Mouse (Mus musculus): ENCODE data around the gene Slit3.

Gene Slit3

GRCm38 (mm10) chr11:35416402-35417093 is 295.5 kb downstream of the Slit3 start:
- no peak for DNase-seq

- DNase-seq, result no peak
Measured at GRCm38 (mm10) chr11:35417911-35418552, 297.0 kb downstream of the Slit3 start.

- DNase-seq, result no peak
Measured at GRCm38 (mm10) chr11:35419013-35419412, 298.0 kb downstream of the Slit3 start.

- no peak for DNase-seq
Measured at GRCm38 (mm10) chr11:35421728-35422127, 300.7 kb downstream of the Slit3 start.

- no peak for DNase-seq
Measured at GRCm38 (mm10) chr11:35428036-35428435, 307.0 kb downstream of the Slit3 start.

- no peak for DNase-seq
Measured at GRCm38 (mm10) chr11:35431130-35431529, 310.1 kb downstream of the Slit3 start.

GRCm38 (mm10) chr11:35437510-35437909 is 316.5 kb downstream of the Slit3 start:
- no peak for DNase-seq

- DNase-seq, result no peak
Measured at GRCm38 (mm10) chr11:35440186-35440585, 319.2 kb downstream of the Slit3 start.

- no peak for DNase-seq
Measured at GRCm38 (mm10) chr11:35444489-35445100, 323.6 kb downstream of the Slit3 start.

- DNase-seq, result no peak
Measured at GRCm38 (mm10) chr11:35447951-35448350, 326.9 kb downstream of the Slit3 start.

- no peak for DNase-seq
Measured at GRCm38 (mm10) chr11:35449199-35449598, 328.2 kb downstream of the Slit3 start.

GRCm38 (mm10) chr11:35451636-35452035 is 330.6 kb downstream of the Slit3 start:
- DNase-seq, result peak; percentile 65

GRCm38 (mm10) chr11:35452413-35452812 is 331.4 kb downstream of the Slit3 start:
- DNase-seq, result no peak

GRCm38 (mm10) chr11:35454191-35454725 is 333.2 kb downstream of the Slit3 start:
- DNase-seq, result no peak

- no peak for DNase-seq
Measured at GRCm38 (mm10) chr11:35454781-35455180, 333.8 kb downstream of the Slit3 start.

GRCm38 (mm10) chr11:35458068-35458467 is 337.0 kb downstream of the Slit3 start:
- DNase-seq, result no peak

- DNase-seq, result no peak
Measured at GRCm38 (mm10) chr11:35466701-35467100, 345.7 kb downstream of the Slit3 start.

GRCm38 (mm10) chr11:35468847-35469246 is 347.8 kb downstream of the Slit3 start:
- no peak for DNase-seq

GRCm38 (mm10) chr11:35469940-35470339 is 348.9 kb downstream of the Slit3 start:
- DNase-seq, result no peak

- DNase-seq, result no peak
Measured at GRCm38 (mm10) chr11:35470853-35471252, 349.8 kb downstream of the Slit3 start.

- DNase-seq, result no peak
Measured at GRCm38 (mm10) chr11:35472842-35473616, 352.0 kb downstream of the Slit3 start.

- no peak for DNase-seq
Measured at GRCm38 (mm10) chr11:35473617-35473996, 352.6 kb downstream of the Slit3 start.

GRCm38 (mm10) chr11:35480146-35480545 is 359.1 kb downstream of the Slit3 start:
- no peak for DNase-seq

All from cerebellum, adult 11 months (tissue).